Mouse (Mus musculus) neural tube, embryonic 13.5 days (tissue): ENCODE data around the gene Gpr152. TPM values are rescaled to one million over a fixed set of nuclear protein-coding genes. Genes with fewer than 3 reads are reported as not detected.

ENCODE experiments used
- ATAC-seq: fragments of 200-750 bp; cut with Nextera tagmentation; 2 replicates; pipeline ENCODE4 v1.8.0; 2017; ENCODE audit warnings: low read depth, mild to moderate bottlenecking, moderate TSS enrichment, moderate library complexity
- H3K27ac ChIP-seq: fragments of 300-500 bp; sonication (generic); replicated peaks from 2 replicates; pipeline ENCODE4 v1.5.1; 2015; ENCODE audit warnings: moderate library complexity, mild to moderate bottlenecking, inconsistent platforms
- H3K27me3 ChIP-seq: fragments of 300-500 bp; sonication (generic); 2 replicates; pipeline ENCODE4 v1.6.1; 2015; ENCODE audit warnings: mild to moderate bottlenecking, inconsistent platforms
- H3K36me3 ChIP-seq: fragments of 300-500 bp; sonication (generic); 2 replicates; pipeline ENCODE4 v1.6.1; 2015; ENCODE audit warnings: mild to moderate bottlenecking, inconsistent platforms
- H3K4me1 ChIP-seq: fragments of 300-500 bp; sonication (generic); replicated peaks from 2 replicates; pipeline ENCODE4 v1.6.1; 2015; ENCODE audit warnings: inconsistent platforms
- H3K4me2 ChIP-seq: fragments of 300-500 bp; sonication (generic); 2 replicates; pipeline ENCODE4 v1.6.1; 2015; ENCODE audit warnings: inconsistent platforms, mild to moderate bottlenecking, moderate library complexity
- H3K4me3 ChIP-seq: fragments of 300-500 bp; sonication (generic); 2 replicates; pipeline ENCODE4 v1.5.1; 2015; ENCODE audit warnings: mild to moderate bottlenecking, inconsistent platforms
- H3K9ac ChIP-seq: fragments of 300-500 bp; sonication (generic); 2 replicates; pipeline ENCODE4 v1.6.1; 2015; ENCODE audit warnings: moderate library complexity, mild to moderate bottlenecking, inconsistent platforms
- H3K9me3 ChIP-seq: fragments of 300-500 bp; sonication (generic); 2 replicates; pipeline ENCODE4 v1.6.1; 2016; ENCODE audit warnings: inconsistent platforms
- WGBS: fragments of 180-500 bp; shearing (Covaris S2); methylation state at CpG from one replicate; pipeline ENCODE4 v1.1.7; 2015; 5-methylcytosine and 5-hydroxymethylcytosine counted together
- polyA plus RNA-seq: library from polyadenylated mRNA; unstranded; fragments of >200 nt; fragmentation: Nextera tagmentation; extraction: Ambion mirVana; gene quantifications from 2 replicates; pipeline ENCODE4 v1.2.1, GENCODE M21; 2015

Gpr152 gene
- polyA plus RNA-seq, 1 experiment from 2014 or later, result not detected

- peak; percentile 93 for ATAC-seq
- under 1% methylated on average over 33 of the region's 33 CpGs for WGBS
- Histone ChIP-seq H3K9me3 (no peaks in the 10 kb centered on the region), H3K27me3 (no peaks in the 10 kb centered on the region), H3K9ac (peak within 1 kb of the TSS; percentile 94), H3K36me3 (peaks cover 33% of the 10 kb centered on the region), H3K4me3 (peak within 1 kb of the TSS; percentile 91), H3K4me2 (peak within 1 kb of the TSS; percentile 94), H3K4me1 (peaks cover 23% of the 10 kb centered on the region), H3K27ac (peak within 1 kb of the TSS; percentile 77)
Observed at GRCm38 (mm10) chr19:4148491-4148806, 8.9 kb downstream of the Gpr152 start, which contains the start of gene Coro1b. TSS of gene Coro1b (plus strand) at chr19:4148619.

GRCm38 (mm10) chr19:4148819-4149218, 9.2 kb downstream of the Gpr152 start:
- peak overlapping the region; percentile 91 for H3K4me3 ChIP-seq

GRCm38 (mm10) chr19:4149283-4149682, 9.7 kb downstream of the Gpr152 start:
- Histone ChIP-seq H3K4me2 (peak overlapping the region; percentile 94), H3K27me3 (no peaks in the 10 kb centered on the region), H3K36me3 (peaks cover 40% of the 10 kb centered on the region), H3K4me1 (peaks cover 23% of the 10 kb centered on the region), H3K9ac (peak overlapping the region; percentile 94), H3K4me3 (peak overlapping the region; percentile 91), H3K9me3 (no peaks in the 10 kb centered on the region), H3K27ac (no peak overlapping the region)
- ATAC-seq, result no peak
- 89% methylated on average over 11 of the region's 11 CpGs for WGBS

More at GRCm38 (mm10) chr19:4148819-4149218, 9.2 kb downstream of the Gpr152 start:
- peak; percentile 5 for ATAC-seq
- Histone ChIP-seq H3K9me3 (no peaks in the 10 kb centered on the region), H3K36me3 (peaks cover 37% of the 10 kb centered on the region), H3K4me2 (peak overlapping the region; percentile 94), H3K27ac (peak overlapping the region; percentile 77), H3K4me1 (peaks cover 23% of the 10 kb centered on the region), H3K9ac (peak overlapping the region; percentile 94), H3K27me3 (no peaks in the 10 kb centered on the region)
- 7% methylated on average over 8 of the region's 8 CpGs for WGBS

- H3K27ac ChIP-seq, result no peak overlapping the region
- peak overlapping the region; percentile 94 for H3K9ac ChIP-seq
- peaks cover 40% of the 10 kb centered on the region for H3K36me3 ChIP-seq
- no peak for ATAC-seq
- peaks cover 25% of the 10 kb centered on the region for H3K4me1 ChIP-seq
- peak overlapping the region; percentile 91 for H3K4me3 ChIP-seq
- H3K9me3 ChIP-seq, result no peaks in the 10 kb centered on the region
- 94% methylated on average over 17 of the region's 17 CpGs for WGBS
- H3K27me3 ChIP-seq, result no peaks in the 10 kb centered on the region
- H3K4me2 ChIP-seq, result peak overlapping the region; percentile 94
Observed at GRCm38 (mm10) chr19:4149764-4150461, 10.3 kb downstream of the Gpr152 start.

- Histone ChIP-seq H3K36me3 (peaks cover 45% of the 10 kb centered on the region), H3K4me2 (no peak overlapping the region), H3K27me3 (no peaks in the 10 kb centered on the region), H3K4me1 (peaks cover 32% of the 10 kb centered on the region), H3K27ac (no peak overlapping the region), H3K9me3 (no peaks in the 10 kb centered on the region), H3K9ac (no peak overlapping the region), H3K4me3 (no peak overlapping the region)
- WGBS, result 90% methylated on average over 22 of the region's 22 CpGs
- no peak for ATAC-seq
Observed at GRCm38 (mm10) chr19:4150567-4151487, 11.2 kb downstream of the Gpr152 start.

GRCm38 (mm10) chr19:4151488-4151860, 11.9 kb downstream of the Gpr152 start:
- WGBS, result 90% methylated on average over 4 of the region's 5 CpGs
- H3K9me3 ChIP-seq, result no peaks in the 10 kb centered on the region
- no peak overlapping the region for H3K9ac ChIP-seq
- H3K4me2 ChIP-seq, result no peak overlapping the region
- H3K36me3 ChIP-seq, result peaks cover 51% of the 10 kb centered on the region
- no peak overlapping the region for H3K4me3 ChIP-seq
- H3K27ac ChIP-seq, result no peak overlapping the region
- no peaks in the 10 kb centered on the region for H3K27me3 ChIP-seq
- no peak for ATAC-seq
- peaks cover 36% of the 10 kb centered on the region for H3K4me1 ChIP-seq

GRCm38 (mm10) chr19:4151898-4152297, 12.3 kb downstream of the Gpr152 start:
- no peak for ATAC-seq
- 92% methylated on average over 5 of the region's 5 CpGs for WGBS
- peaks cover 55% of the 10 kb centered on the region for H3K36me3 ChIP-seq

GRCm38 (mm10) chr19:4152445-4153231, 13.1 kb downstream of the Gpr152 start:
- ATAC-seq, result no peak
- H3K36me3 ChIP-seq, result peaks cover 63% of the 10 kb centered on the region
- H3K4me3 ChIP-seq, result no peak overlapping the region
- H3K9me3 ChIP-seq, result no peaks in the 10 kb centered on the region
- no peaks in the 10 kb centered on the region for H3K27me3 ChIP-seq
- peaks cover 34% of the 10 kb centered on the region for H3K4me1 ChIP-seq
- H3K27ac ChIP-seq, result no peak overlapping the region
- WGBS, result 90% methylated on average over 8 of the region's 8 CpGs
- H3K9ac ChIP-seq, result no peak overlapping the region
- H3K4me2 ChIP-seq, result no peak overlapping the region

More at GRCm38 (mm10) chr19:4151898-4152297, 12.3 kb downstream of the Gpr152 start:
- Histone ChIP-seq H3K4me1 (peaks cover 36% of the 10 kb centered on the region), H3K4me3 (no peak overlapping the region), H3K9ac (no peak overlapping the region), H3K4me2 (no peak overlapping the region), H3K27me3 (no peaks in the 10 kb centered on the region), H3K27ac (no peak overlapping the region), H3K9me3 (no peaks in the 10 kb centered on the region)

GRCm38 (mm10) chr19:4153232-4153654, 13.7 kb downstream of the Gpr152 start, which contains the start of gene Ptprcap:
TSS of gene Ptprcap (plus strand) at chr19:4153604.
- no peak for ATAC-seq
- Histone ChIP-seq H3K4me1 (peaks cover 28% of the 10 kb centered on the region), H3K4me2 (no peak within 1 kb of the TSS), H3K9ac (no peak within 1 kb of the TSS), H3K9me3 (no peaks in the 10 kb centered on the region), H3K4me3 (no peak within 1 kb of the TSS), H3K27me3 (no peaks in the 10 kb centered on the region), H3K27ac (no peak within 1 kb of the TSS), H3K36me3 (peaks cover 69% of the 10 kb centered on the region)
- 80% methylated on average over 11 of the region's 11 CpGs for WGBS

GRCm38 (mm10) chr19:4154437-4155222, 15.0 kb downstream of the Gpr152 start:
- peaks cover 83% of the 10 kb centered on the region for H3K36me3 ChIP-seq
- H3K27ac ChIP-seq, result no peak overlapping the region
- WGBS, result 82% methylated on average over 13 of the region's 13 CpGs
- H3K9me3 ChIP-seq, result no peaks in the 10 kb centered on the region
- no peak overlapping the region for H3K4me3 ChIP-seq
- no peak overlapping the region for H3K4me2 ChIP-seq
- H3K27me3 ChIP-seq, result no peaks in the 10 kb centered on the region
- H3K4me1 ChIP-seq, result peaks cover 19% of the 10 kb centered on the region
- H3K9ac ChIP-seq, result no peak overlapping the region
- no peak for ATAC-seq
